Mouse (Mus musculus): ENCODE results near the gene Dusp27. TPM values are rescaled to one million over a fixed set of nuclear protein-coding genes. Genes with fewer than 3 reads are reported as not detected.
A peak's percentile ranks its signal among the peaks of the same experiment; 100 is the strongest.

The Dusp27 gene
- polyA plus RNA-seq, 1 experiment: 0.03 TPM

DNA sequence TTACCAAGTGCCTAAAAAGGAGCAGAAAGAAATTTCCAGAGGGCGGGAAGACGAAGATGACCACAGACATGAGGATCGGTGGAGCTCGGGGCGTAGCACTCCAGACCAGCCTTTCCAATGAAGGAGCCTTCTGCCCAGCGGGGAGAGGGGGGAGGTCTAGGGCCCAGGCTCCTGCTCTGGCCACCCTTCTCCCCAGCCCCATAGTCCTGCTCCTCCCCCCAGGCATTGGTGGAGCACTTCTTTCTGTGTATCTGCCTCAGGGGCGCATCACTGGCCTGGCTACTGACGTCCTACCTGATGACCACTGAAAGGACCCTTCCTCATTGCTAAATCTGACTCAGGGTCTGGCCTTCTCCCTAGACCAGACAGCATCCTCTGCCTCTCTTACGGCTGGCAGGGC lies 37.4 kb upstream of the Dusp27 start:
- Histone ChIP-seq H3K4me3 (ENCODE audit: low read depth, low read length) (no peak overlapping the region), H3K36me3 (ENCODE audit: control insufficient read depth, insufficient read depth, low read length) (peaks cover 29% of the 10 kb centered on the region), H3K4me1 (ENCODE audit: control insufficient read depth, insufficient read depth, insufficient read length, low read length) (no peaks in the 10 kb centered on the region), H3K27ac (ENCODE audit: insufficient read depth, low read depth, low read length) (no peak overlapping the region), H3K27me3 (ENCODE audit: control insufficient read depth, insufficient read depth, low read length) (no peaks in the 10 kb centered on the region)
- 93% methylated on average over 9 of the region's 9 CpGs for WGBS
- TF ChIP-seq CTCF (IDR thresholded peaks at IDR 0.05; ENCODE audit: extremely low read depth, insufficient read length, insufficient replicate concordance, low read depth, low read length) (no peak), POLR2A (IDR thresholded peaks at IDR 0.05; ENCODE audit: low read depth, low read length) (no peak)

- WGBS: 92% methylated on average over 14 of the region's 14 CpGs
Observed at GRCm38 (mm10) chr1:166164580-166164979, 36.9 kb upstream of the Dusp27 start.

DNA sequence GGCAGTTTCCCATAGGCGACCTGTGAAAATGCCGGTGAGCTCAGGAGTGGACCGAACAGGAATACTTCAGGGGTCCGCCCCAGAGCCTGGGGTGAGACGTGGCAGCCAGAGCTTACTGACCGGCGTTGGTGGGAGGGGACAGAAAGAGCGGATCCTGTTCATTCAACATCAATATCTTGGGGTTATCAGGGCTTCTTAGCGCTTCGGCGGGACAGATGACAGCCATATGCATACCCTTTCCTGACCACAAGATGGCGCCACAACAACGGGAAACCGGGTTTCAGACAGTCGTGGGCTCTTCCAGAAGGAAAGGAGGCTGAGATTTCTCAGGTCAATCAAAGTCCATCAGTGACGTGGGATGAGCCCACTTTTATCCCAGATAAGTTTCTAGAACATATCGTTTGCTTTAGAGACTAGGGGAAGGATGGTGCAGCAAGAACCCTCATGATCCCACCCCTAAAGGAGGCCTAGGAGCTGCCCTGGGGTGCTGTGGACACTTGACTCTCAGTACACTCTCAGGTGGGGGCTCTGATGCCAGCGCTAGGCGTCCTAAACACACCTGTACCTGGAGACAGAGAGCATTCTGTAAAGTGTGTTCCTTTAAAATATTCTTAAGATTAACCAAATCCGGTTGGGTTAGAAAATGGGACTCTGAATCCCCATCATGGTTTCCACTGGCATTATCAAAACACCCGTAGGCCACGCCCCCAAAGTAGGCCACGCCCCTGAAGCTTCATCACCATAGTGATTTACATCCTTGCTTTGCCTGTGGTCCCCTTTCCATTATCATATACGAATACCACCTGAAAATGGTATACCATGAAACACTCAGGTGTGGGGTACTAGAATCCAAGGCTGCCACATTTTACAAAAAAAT lies 33.1 kb upstream of the Dusp27 start:
- no peak overlapping the region for H3K27ac ChIP-seq (ENCODE audit: insufficient read depth, low read depth, low read length)
- WGBS: 28% methylated on average over 24 of the region's 24 CpGs
- no peaks in the 10 kb centered on the region for H3K27me3 ChIP-seq (ENCODE audit: control insufficient read depth, insufficient read depth, low read length)
- no peak overlapping the region for H3K4me3 ChIP-seq (ENCODE audit: low read depth, low read length)
- peaks cover 58% of the 10 kb centered on the region for H3K36me3 ChIP-seq (ENCODE audit: control insufficient read depth, insufficient read depth, low read length)
- H3K4me1 ChIP-seq (ENCODE audit: control insufficient read depth, insufficient read depth, insufficient read length, low read length): no peaks in the 10 kb centered on the region
- peak; percentile 82; the same call in 1 of the 2 replicates for TF ChIP-seq CTCF (IDR thresholded peaks at IDR 0.05; ENCODE audit: extremely low read depth, insufficient read length, insufficient replicate concordance, low read depth, low read length)
- no peak for TF ChIP-seq POLR2A (IDR thresholded peaks at IDR 0.05; ENCODE audit: low read depth, low read length)

More at GRCm38 (mm10) chr1:166164580-166164979, 36.9 kb upstream of the Dusp27 start:
- Histone ChIP-seq H3K4me1 (ENCODE audit: control insufficient read depth, insufficient read depth, insufficient read length, low read length) (no peaks in the 10 kb centered on the region), H3K4me3 (ENCODE audit: low read depth, low read length) (no peak overlapping the region), H3K27ac (ENCODE audit: insufficient read depth, low read depth, low read length) (no peak overlapping the region), H3K36me3 (ENCODE audit: control insufficient read depth, insufficient read depth, low read length) (peaks cover 29% of the 10 kb centered on the region), H3K27me3 (ENCODE audit: control insufficient read depth, insufficient read depth, low read length) (no peaks in the 10 kb centered on the region)
- TF ChIP-seq CTCF (IDR thresholded peaks at IDR 0.05; ENCODE audit: extremely low read depth, insufficient read length, insufficient replicate concordance, low read depth, low read length) (no peak), POLR2A (IDR thresholded peaks at IDR 0.05; ENCODE audit: low read depth, low read length) (no peak)

GRCm38 (mm10) chr1:166160111-166160510 lies 32.4 kb upstream of the Dusp27 start:
- no peak for TF ChIP-seq CTCF (IDR thresholded peaks at IDR 0.05; ENCODE audit: extremely low read depth, insufficient read length, insufficient replicate concordance, low read depth, low read length)
- TF ChIP-seq POLR2A (IDR thresholded peaks at IDR 0.05; ENCODE audit: low read depth, low read length): no peak
- Histone ChIP-seq H3K36me3 (ENCODE audit: control insufficient read depth, insufficient read depth, low read length) (peaks cover 58% of the 10 kb centered on the region), H3K27me3 (ENCODE audit: control insufficient read depth, insufficient read depth, low read length) (no peaks in the 10 kb centered on the region), H3K27ac (ENCODE audit: insufficient read depth, low read depth, low read length) (no peak overlapping the region), H3K4me1 (ENCODE audit: control insufficient read depth, insufficient read depth, insufficient read length, low read length) (no peaks in the 10 kb centered on the region; the same call in 1 of the 2 replicates), H3K4me3 (ENCODE audit: low read depth, low read length) (no peak overlapping the region)
- 64% methylated on average over 5 of the region's 5 CpGs for WGBS

DNA sequence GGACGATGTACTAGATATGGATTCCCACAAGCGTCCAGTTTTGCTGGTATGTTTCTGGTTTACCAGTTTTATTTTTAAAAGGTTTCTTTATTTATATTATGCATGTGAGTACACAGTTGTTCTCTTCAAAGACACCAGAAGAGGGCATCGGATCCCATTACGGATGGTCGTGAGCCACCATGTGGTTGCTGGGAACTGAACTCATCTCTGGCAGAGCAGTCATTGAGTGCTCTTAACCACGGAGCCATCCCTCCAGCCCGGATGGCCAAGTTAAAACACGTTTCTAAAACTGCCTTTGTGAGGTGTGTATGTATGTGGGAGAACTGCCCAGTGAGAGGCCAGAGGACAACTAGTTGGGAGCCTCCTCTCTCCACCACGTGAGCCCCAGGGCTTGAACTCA lies 30.9 kb upstream of the Dusp27 start:
- Histone ChIP-seq H3K27me3 (ENCODE audit: control insufficient read depth, insufficient read depth, low read length) (no peaks in the 10 kb centered on the region), H3K27ac (ENCODE audit: insufficient read depth, low read depth, low read length) (no peak overlapping the region), H3K36me3 (ENCODE audit: control insufficient read depth, insufficient read depth, low read length) (peaks cover 54% of the 10 kb centered on the region), H3K4me1 (ENCODE audit: control insufficient read depth, insufficient read depth, insufficient read length, low read length) (peaks cover 3% of the 10 kb centered on the region), H3K4me3 (ENCODE audit: low read depth, low read length) (no peak overlapping the region)
- WGBS: 72% methylated on average over 9 of the region's 9 CpGs
- no peak for TF ChIP-seq POLR2A (IDR thresholded peaks at IDR 0.05; ENCODE audit: low read depth, low read length)
- TF ChIP-seq CTCF (IDR thresholded peaks at IDR 0.05; ENCODE audit: extremely low read depth, insufficient read length, insufficient replicate concordance, low read depth, low read length): no peak

DNA sequence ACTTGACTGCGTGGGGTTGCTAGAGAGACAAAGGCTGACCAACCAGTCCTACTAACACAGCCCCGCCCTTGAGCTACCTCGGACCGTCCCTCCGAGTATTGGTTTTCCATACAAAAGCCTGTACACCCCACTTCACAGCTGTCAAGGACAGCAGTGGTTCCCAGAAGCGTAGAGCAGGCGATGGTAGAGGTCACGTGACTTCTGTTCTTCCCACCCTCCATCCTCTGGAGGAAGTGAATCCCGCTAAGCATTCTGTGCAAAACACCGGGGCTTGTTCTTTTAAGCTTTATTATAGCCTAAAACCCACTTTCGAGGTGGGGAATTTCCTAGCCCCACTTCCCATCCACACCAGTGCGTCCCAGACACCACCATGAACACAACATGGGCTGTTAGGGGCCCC lies 30.0 kb upstream of the Dusp27 start:
- TF ChIP-seq POLR2A (IDR thresholded peaks at IDR 0.05; ENCODE audit: low read depth, low read length): no peak
- no peak for TF ChIP-seq CTCF (IDR thresholded peaks at IDR 0.05; ENCODE audit: extremely low read depth, insufficient read length, insufficient replicate concordance, low read depth, low read length)
- Histone ChIP-seq H3K4me1 (ENCODE audit: control insufficient read depth, insufficient read depth, insufficient read length, low read length) (peaks cover 3% of the 10 kb centered on the region), H3K4me3 (ENCODE audit: low read depth, low read length) (no peak overlapping the region), H3K27ac (ENCODE audit: insufficient read depth, low read depth, low read length) (no peak overlapping the region), H3K36me3 (ENCODE audit: control insufficient read depth, insufficient read depth, low read length) (peaks cover 55% of the 10 kb centered on the region), H3K27me3 (ENCODE audit: control insufficient read depth, insufficient read depth, low read length) (no peaks in the 10 kb centered on the region)
- WGBS: 78% methylated on average over 12 of the region's 12 CpGs

DNA sequence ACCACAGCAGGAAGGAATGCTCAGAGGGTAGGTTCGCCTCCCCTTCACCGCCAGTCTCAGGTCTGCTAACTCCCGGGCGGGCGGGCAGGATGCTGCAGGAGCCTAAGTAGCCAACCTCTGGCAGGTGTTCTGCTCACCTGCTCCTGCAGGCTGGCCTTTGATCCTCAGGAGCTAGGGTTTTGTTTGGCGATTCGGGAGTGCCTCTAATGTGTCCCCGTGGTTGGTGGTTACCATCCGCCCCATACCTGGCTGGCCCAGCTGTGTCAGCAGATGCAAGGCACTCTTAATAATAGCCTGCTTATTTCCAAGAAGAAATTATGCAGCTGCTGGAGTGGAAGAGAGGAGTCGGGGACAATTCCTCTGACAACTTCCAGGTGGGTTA lies 27.4 kb upstream of the Dusp27 start:
- TF ChIP-seq CTCF (IDR thresholded peaks at IDR 0.05; ENCODE audit: extremely low read depth, insufficient read length, insufficient replicate concordance, low read depth, low read length) (no peak), POLR2A (IDR thresholded peaks at IDR 0.05; ENCODE audit: low read depth, low read length) (no peak)
- Histone ChIP-seq H3K36me3 (ENCODE audit: control insufficient read depth, insufficient read depth, low read length) (peaks cover 58% of the 10 kb centered on the region), H3K27me3 (ENCODE audit: control insufficient read depth, insufficient read depth, low read length) (no peaks in the 10 kb centered on the region), H3K4me3 (ENCODE audit: low read depth, low read length) (no peak overlapping the region), H3K27ac (ENCODE audit: insufficient read depth, low read depth, low read length) (peak overlapping the region; percentile 52), H3K4me1 (ENCODE audit: control insufficient read depth, insufficient read depth, insufficient read length, low read length) (peaks cover 3% of the 10 kb centered on the region)
- 14% methylated on average over 10 of the region's 10 CpGs for WGBS

All from small intestine, adult 2 months (tissue).